Mouse (Mus musculus) cerebellum, adult 8-10 months (tissue): ENCODE results near the gene Rab13.

Experiments used
- DNase-seq: peaks from one replicate; pipeline ENCODE4 v3.0.0; 2022

Rab13 gene

DNA sequence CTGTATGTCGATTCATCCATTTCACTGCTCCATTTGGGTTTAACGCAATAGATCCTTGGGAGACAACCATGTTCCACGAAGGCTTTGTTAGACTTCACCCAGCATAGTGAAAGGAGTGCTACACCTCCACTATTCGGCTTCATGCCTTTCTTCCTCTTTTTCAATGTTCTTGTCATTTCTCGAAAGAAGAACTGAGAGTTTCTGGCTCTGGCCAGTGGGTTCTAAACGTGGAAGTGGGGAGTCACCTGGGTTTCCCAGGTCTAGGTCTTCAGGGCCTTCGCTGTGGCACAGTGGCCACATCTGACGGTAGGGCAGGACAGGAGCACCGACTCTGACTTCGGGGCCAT, 51.2 kb downstream of the Rab13 start:
- DNase-seq: no peak

DNA sequence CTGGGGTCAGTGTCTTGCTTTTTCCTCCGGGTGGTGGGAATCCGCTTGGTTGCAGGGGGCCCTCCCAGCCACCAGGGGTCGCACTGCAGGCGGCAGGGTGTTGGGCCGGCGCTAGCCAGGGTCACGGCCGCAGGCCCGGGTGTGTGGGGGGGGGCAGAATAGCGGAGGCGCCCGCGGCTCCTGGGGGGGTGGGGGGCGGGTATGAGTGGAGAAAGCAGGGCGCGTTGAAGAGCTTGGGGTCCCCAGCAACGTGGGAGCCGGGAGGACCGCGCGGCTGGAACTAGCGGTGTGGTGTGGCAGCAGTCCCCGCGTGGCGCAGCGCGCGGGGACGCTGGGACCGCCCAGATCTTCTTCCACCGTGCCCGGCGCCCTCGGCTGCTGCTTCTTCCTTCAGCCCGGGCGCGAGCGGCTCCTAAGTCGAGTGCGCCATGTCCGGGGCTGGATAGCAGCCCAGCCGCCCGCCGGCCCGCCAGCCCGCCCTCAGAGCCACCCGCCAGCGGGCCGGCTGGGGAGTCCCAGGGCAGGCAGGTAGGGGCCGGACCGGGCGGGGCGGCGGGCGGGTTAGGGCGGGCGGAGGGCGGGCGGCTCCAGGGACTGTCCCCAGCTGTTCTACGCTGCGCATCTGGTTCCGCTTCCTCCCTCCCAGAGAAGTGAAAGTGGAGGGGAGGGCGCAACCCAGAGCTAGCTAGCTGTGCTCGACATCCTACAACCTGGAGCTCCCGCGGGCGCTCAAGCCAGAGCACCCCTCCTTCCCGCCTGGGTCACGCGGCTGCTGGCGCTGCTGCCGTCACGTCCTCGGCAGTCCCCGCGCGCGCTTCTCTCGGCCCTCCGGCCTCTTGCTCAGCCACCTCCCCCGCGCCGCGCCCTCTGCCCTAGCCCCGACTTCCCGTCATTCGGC, 51.8 kb downstream of the Rab13 start, which contains the start of gene Dennd4b:
Dennd4b (plus strand) TSS at position 152 of the 898 bp plus-strand sequence.
- DNase-seq: peak; percentile 94

DNA sequence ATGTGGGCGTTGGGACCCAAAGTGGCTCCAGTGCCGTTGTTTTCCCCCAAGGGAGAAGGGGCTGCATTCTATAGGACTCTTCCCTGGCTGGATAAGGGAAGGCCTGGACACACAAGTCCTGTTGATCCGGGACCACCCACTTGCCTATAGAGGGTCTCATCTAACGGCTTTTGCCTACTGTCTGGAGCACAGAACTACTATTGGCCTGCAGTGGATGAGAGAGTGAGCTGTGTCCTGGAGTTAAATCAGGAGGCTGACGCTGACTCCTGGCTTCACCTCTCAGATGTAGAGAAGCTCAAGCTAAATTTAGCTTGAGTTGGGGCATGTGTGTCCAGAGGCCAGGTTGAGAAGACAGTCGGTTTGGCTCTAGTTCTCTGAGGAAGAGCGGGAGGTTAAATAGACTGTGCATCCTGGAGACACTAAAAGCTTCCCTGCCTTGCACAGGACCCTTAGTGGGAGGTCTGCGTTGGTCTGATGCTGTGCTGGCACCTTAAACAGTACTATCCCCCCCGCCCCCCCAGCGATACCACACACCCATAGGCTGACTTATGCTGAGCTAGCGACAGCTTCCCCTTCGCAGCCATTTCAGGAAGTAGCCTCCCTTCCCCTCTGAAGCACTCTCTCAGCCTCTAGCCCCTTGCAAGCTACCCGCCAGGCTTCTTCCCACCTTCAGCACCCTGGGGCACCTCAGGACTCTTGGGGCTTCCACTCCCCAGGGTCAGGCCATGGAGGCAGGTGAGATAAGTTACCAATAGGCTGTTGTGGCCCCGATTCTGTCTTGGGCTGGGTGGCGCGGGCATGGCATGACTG, 52.6 kb downstream of the Rab13 start:
- peak; percentile 43 for DNase-seq

DNA sequence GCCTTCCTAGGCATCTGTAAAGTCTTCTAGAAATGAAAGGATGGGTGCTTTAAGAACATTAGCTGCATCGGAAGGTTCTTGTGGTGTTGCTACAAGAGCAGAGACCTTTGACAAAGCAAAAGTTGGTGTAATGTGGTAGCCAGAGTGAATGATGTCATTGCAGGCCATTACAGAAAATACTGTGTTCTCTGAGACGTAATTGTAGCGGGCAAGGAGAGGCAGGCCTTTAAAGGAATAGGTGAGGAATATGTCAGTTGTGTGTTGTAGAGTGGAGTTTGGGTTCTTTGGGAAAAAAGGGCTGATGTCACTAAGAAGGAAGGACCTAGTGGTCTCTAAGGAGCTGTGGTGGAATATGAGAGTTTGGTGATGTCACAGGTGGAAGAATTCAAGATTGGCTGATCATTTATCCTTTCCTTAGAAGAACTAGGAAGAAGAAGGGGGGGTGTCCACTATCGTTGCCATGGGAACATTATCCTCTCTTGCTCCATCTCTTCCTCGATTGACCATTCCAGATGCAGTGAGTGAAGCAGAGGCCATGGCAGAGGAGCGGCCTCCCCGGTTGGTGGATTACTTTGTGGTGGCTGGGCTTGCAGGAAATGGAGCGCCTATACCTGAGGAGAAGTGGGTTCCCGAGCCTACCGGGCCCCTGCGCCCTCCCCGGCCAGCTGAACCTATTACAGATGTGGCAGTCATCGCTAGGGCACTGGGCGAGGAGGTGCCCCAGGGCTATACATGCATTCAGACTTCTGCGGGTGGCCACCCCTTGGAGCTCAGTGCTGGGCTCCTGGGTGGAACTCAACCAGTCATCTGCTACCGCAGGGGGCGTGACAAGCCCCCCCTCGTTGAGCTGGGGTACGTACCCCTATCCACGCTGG, 53.6 kb downstream of the Rab13 start:
- peak; percentile 28 for DNase-seq

DNA sequence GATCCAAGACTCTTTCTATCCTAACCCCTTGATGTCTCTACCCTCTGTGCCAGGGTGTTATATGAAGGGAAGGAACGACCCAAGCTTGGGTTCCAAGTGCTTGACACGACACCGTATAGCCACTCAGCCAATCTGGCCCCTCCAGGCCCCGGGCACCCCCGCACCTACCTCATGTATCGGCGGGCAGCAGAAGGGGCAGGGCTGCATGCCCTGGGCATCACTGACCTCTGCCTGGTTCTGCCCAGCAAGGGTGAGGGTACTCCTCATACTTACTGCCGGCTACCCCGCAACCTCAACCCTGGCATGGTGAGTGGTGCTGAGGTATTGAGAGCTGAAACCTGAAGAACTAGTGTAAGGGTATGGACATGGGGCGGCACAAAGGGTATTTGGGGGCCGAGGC, 54.7 kb downstream of the Rab13 start:
- DNase-seq: peak; percentile 11

DNA sequence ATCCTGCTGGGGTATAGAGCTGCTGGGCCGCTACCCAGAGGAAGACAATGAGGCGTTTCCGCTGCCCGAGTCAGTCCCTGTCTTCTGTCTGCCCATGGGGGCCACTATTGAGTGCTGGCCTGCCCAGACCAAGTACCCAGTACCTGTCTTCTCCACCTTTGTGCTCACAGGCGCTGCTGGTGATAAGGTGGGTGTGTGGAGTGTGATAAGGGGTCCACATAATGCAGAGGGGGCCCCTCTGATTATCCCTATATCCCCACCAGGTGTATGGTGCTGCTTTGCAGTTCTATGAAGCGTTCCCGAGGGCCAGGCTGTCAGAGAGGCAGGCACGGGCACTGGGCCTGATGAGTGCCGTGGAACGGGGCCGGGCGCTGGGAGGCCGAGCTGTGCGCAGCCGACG, 55.5 kb downstream of the Rab13 start:
- peak; percentile 10 for DNase-seq

DNA sequence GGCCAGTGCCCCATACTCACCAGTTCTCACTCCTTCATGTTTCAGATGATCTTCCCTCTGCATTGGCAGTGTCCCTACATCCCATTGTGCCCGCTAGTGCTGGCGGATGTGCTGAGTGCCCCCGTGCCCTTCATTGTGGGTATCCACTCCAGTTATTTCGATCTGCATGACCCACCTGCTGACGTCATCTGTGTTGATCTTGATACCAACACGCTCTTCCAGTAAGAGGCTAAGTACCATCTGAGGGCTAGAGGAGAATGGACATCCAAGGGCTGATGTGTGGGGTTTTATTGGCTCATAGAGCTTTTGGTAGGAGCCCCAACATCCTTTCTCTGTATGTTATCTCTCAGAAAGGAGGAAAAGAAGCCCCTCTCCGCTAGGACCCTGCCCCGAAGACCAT, 57.3 kb downstream of the Rab13 start:
- DNase-seq: no peak

DNA sequence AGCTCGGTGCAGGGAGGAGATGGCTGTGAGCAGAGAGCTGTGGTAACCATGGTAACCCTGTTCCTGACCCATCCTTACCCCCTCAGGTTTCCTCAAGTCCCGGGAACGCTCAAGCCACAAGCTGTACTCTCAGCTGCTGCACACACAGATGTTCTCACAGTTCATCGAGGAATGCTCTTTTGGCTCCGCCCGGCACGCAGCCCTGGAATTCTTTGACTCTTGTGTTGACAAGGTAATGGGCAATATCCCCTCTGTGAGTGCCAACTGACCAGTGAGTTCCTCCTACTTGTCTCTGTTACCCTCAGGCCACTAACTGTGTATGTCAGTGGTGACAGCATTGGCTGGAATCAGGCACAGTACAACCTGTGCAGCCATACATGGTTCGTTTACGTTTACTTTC, 58.7 kb downstream of the Rab13 start:
- no peak for DNase-seq

DNA sequence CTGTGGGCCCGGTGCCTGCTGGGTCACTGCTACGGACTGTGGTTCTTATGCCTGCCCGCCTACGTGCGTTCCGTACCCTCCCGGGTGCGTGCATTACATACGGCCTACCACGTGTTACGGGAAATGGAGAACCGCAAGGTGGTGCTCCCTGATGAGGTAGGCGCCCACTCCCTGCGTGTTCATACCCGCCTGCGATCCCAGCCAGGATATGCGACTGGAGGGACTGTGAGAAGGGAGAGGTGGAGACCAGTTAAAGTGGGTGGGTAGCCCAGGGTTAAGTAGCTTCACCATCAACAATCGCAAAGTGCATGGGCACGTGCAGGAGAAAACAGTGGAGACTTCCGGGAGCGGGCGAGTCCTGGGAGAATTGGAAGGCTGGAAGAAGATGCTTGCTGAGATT, 60.4 kb downstream of the Rab13 start:
- DNase-seq: no peak

DNA sequence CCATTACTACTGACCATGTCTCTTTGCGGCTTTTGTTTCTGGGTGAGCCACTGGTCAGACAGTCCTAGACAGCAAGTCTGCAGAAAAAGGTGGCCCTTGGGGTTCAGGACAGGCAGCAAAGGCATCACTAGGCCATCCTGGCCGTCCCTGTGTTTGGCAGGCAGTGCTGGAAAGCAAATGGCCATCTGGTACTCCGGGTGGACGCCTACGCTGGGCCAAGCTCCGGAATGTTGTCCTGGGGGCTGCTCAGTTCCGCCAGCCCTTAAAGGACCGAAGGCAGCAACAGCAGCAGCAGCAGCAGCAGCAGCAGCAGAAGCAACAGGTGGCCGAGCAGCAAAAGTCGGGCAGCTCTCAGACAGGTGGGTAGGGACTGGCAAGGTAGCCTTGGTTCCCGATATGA, 61.8 kb downstream of the Rab13 start:
- peak; percentile 69 for DNase-seq
